In genomic region chr10:9294620-9295019, GRCm38 (mm10) we compare ENCODE assay signal across 23 mouse cellular contexts.
"Had no signal": no experiment of that assay in that cellular context is flagged by ENCODE, and none has a peak within 500 bp of the region (broad histone marks: within the 10 kb centered on the region; RNA-seq: fewer than 3 reads in every experiment).

No protein-coding gene starts in this region.

- H3K4me3 ChIP-seq: heart, adult 2 months; heart, embryonic 13.5 days; heart, embryonic 15.5 days; hindbrain, embryonic 13.5 days; hindbrain, embryonic 15.5 days; kidney, embryonic 15.5 days; limb, embryonic 13.5 days; limb, embryonic 15.5 days had no signal

- H3K4me2 ChIP-seq: heart, embryonic 11.5 days; heart, embryonic 13.5 days; heart, embryonic 15.5 days; hindbrain, embryonic 13.5 days; hindbrain, embryonic 15.5 days; kidney, embryonic 15.5 days; limb, embryonic 13.5 days; limb, embryonic 15.5 days had no signal

- H3K9ac ChIP-seq: heart, embryonic 13.5 days; heart, embryonic 15.5 days; hindbrain, embryonic 13.5 days; hindbrain, embryonic 15.5 days; kidney, embryonic 15.5 days; limb, embryonic 13.5 days; limb, embryonic 15.5 days had no signal

- H3K36me3 ChIP-seq: heart, embryonic 13.5 days; heart, embryonic 15.5 days; hindbrain, embryonic 13.5 days; hindbrain, embryonic 15.5 days; kidney, embryonic 15.5 days; limb, embryonic 13.5 days; limb, embryonic 15.5 days had no signal

- DNase-seq: gastrocnemius, postnatal 14 days; gastrocnemius, postnatal 36 days; heart, adult 11 months; heart, adult 2 months; heart, postnatal 14 days; heart, postnatal 36 days; kidney, adult 11 months; kidney, adult 2 months; kidney, adult 9 months; kidney, postnatal 14 days; layer of hippocampus, adult 9-11 months; layer of hippocampus, postnatal 36 days; left cerebral cortex, postnatal 4 days had no signal

- ATAC-seq: hindbrain, postnatal 0 days had no signal

- H3K27me3 ChIP-seq: heart, embryonic 13.5 days; heart, embryonic 15.5 days; hindbrain, embryonic 13.5 days; hindbrain, embryonic 15.5 days; kidney, embryonic 15.5 days; limb, embryonic 13.5 days; limb, embryonic 15.5 days had no signal

- H3K4me1 ChIP-seq: heart, embryonic 15.5 days; kidney, embryonic 15.5 days; limb, embryonic 13.5 days; limb, embryonic 15.5 days had no signal

- H3K27ac ChIP-seq: heart, adult 2 months; heart, embryonic 13.5 days; heart, embryonic 15.5 days; hindbrain, embryonic 13.5 days; hindbrain, embryonic 15.5 days; hindbrain, postnatal 0 days; kidney, embryonic 15.5 days; kidney, postnatal 0 days; limb, embryonic 13.5 days; limb, embryonic 15.5 days had no signal

- H3K9me3 ChIP-seq: heart, embryonic 13.5 days; heart, embryonic 15.5 days; hindbrain, embryonic 13.5 days; hindbrain, embryonic 15.5 days; kidney, embryonic 15.5 days; limb, embryonic 13.5 days; limb, embryonic 15.5 days had no signal
